In genomic region chr2:92272510-92272909, GRCm38 (mm10) we compare ENCODE assay signal across 27 mouse cellular contexts.
DNase-seq lines count a peak whose midpoint lies in the region; ATAC-seq and TF ChIP-seq lines count a peak whose summit lies in the region.
"Had no signal": no experiment of that assay in that cellular context is flagged by ENCODE, and none has a peak within 500 bp of the region (broad histone marks: within the 10 kb centered on the region; RNA-seq: fewer than 3 reads in every experiment).

No protein-coding gene starts in this region.

- H3K4me2 ChIP-seq in forebrain, postnatal 0 days (ENCODE audit: low read depth) = no peak overlapping the region
- no peak overlapping the region for H3K4me2 ChIP-seq in forebrain, embryonic 16.5 days (ENCODE audit: low read length)
- H3K4me2 ChIP-seq in myocyte (ENCODE audit: low read depth) = no peak overlapping the region
- no peak overlapping the region for H3K4me2 ChIP-seq in liver, embryonic 12.5 days
- H3K4me2 ChIP-seq: embryonic facial prominence, embryonic 15.5 days; heart, embryonic 12.5 days; limb, embryonic 12.5 days; liver, embryonic 13.5 days; midbrain, embryonic 12.5 days had no signal

- H3K27ac ChIP-seq in forebrain, postnatal 0 days (ENCODE audit: low read depth, low read length) = 0 out of 2 replicates have a peak overlapping the region, but pooled peaks have one; percentile 2
- H3K27ac ChIP-seq in forebrain, embryonic 16.5 days (ENCODE audit: low read length) = no peak overlapping the region
- no peak overlapping the region for H3K27ac ChIP-seq in liver, embryonic 12.5 days
- H3K27ac ChIP-seq: embryonic facial prominence, embryonic 15.5 days; limb, embryonic 12.5 days; liver, embryonic 13.5 days; midbrain, embryonic 12.5 days; stomach, postnatal 0 days had no signal

- H3K4me3 ChIP-seq in forebrain, postnatal 0 days (ENCODE audit: low read depth, low read length) = no peak overlapping the region
- no peak overlapping the region for H3K4me3 ChIP-seq in forebrain, embryonic 16.5 days (replicated peaks; ENCODE audit: low read length)
- peak overlapping the region; percentile 60 for H3K4me3 ChIP-seq in megakaryocyte, embryonic 14.5 days (replicated peaks)
- H3K4me3 ChIP-seq in myocyte = no peak overlapping the region
- H3K4me3 ChIP-seq in liver, embryonic 12.5 days = no peak overlapping the region
- H3K4me3 ChIP-seq: embryonic facial prominence, embryonic 15.5 days; heart, embryonic 12.5 days; limb, embryonic 12.5 days; liver, embryonic 13.5 days; midbrain, embryonic 12.5 days had no signal

- no peaks in the 10 kb centered on the region for H3K79me2 ChIP-seq in myocyte (ENCODE audit: control insufficient read depth, insufficient read depth)

- no peak for TF ChIP-seq POLR2A in myocyte (IDR thresholded peaks at IDR 0.05; ENCODE audit: insufficient read length, low read depth)

- H3K27me3 ChIP-seq in forebrain, postnatal 0 days (ENCODE audit: insufficient read depth, low read length) = no peaks in the 10 kb centered on the region
- H3K27me3 ChIP-seq in forebrain, embryonic 16.5 days (replicated peaks; ENCODE audit: control insufficient read depth, insufficient read depth, low read length) = no peaks in the 10 kb centered on the region
- H3K27me3 ChIP-seq in megakaryocyte, embryonic 14.5 days (replicated peaks) = no peaks in the 10 kb centered on the region
- H3K27me3 ChIP-seq in myocyte (ENCODE audit: control insufficient read depth, insufficient read depth, insufficient read length) = no peaks in the 10 kb centered on the region
- H3K27me3 ChIP-seq in liver, embryonic 12.5 days (replicated peaks) = no peaks in the 10 kb centered on the region
- H3K27me3 ChIP-seq: embryonic facial prominence, embryonic 15.5 days; heart, embryonic 12.5 days; limb, embryonic 12.5 days; liver, embryonic 13.5 days; midbrain, embryonic 12.5 days had no signal

- no peaks in the 10 kb centered on the region for H3K36me3 ChIP-seq in forebrain, postnatal 0 days (ENCODE audit: insufficient read depth)
- H3K36me3 ChIP-seq in forebrain, embryonic 16.5 days (ENCODE audit: control insufficient read depth, insufficient read depth) = peaks cover 4% of the 10 kb centered on the region; the same call in 1 of the 2 replicates
- peaks cover 26% of the 10 kb centered on the region for H3K36me3 ChIP-seq in megakaryocyte, embryonic 14.5 days (replicated peaks; ENCODE audit: low read length)
- H3K36me3 ChIP-seq in myocyte (ENCODE audit: control insufficient read depth, insufficient read depth) = no peaks in the 10 kb centered on the region
- H3K36me3 ChIP-seq in liver, embryonic 12.5 days = no peaks in the 10 kb centered on the region
- H3K36me3 ChIP-seq: liver, embryonic 13.5 days; midbrain, embryonic 12.5 days had no signal

- no peak for TF ChIP-seq CTCF in forebrain, postnatal 0 days (IDR thresholded peaks at IDR 0.05; ENCODE audit: low read depth)

- 24% methylated on average over 2 of the region's 2 CpGs for WGBS in forebrain, postnatal 0 days
- 28% methylated on average over 2 of the region's 2 CpGs for WGBS in forebrain, embryonic 16.5 days
- 34% methylated on average over 2 of the region's 2 CpGs for WGBS in liver, embryonic 12.5 days (ENCODE audit: insufficient replicate concordance)

- no peaks in the 10 kb centered on the region for H3K4me1 ChIP-seq in forebrain, postnatal 0 days (ENCODE audit: insufficient read depth)
- peaks cover 9% of the 10 kb centered on the region for H3K4me1 ChIP-seq in forebrain, embryonic 16.5 days (replicated peaks; ENCODE audit: control insufficient read depth, insufficient read depth, low read length)
- H3K4me1 ChIP-seq in megakaryocyte, embryonic 14.5 days = peaks cover 41% of the 10 kb centered on the region
- no peaks in the 10 kb centered on the region for H3K4me1 ChIP-seq in liver, embryonic 12.5 days
- H3K4me1 ChIP-seq: midbrain, embryonic 12.5 days had no signal

- H3ac ChIP-seq in myocyte (ENCODE audit: control insufficient read depth, insufficient read length) = no peak overlapping the region

- DNase-seq in forebrain, postnatal 0 days = no peak
- DNase-seq in thymus, postnatal 4 days = peak; percentile 10
- no peak for DNase-seq in thymus, postnatal 0 days (ENCODE audit: low spot score)
- DNase-seq: adrenal gland, postnatal 10 days; B cell, adult 2 months; cerebellum, adult 8-10 months; embryo, embryonic 11 days; heart, adult 18-20 months; kidney, adult 9 months; kidney, postnatal 14 days; layer of hippocampus, postnatal 36 days; liver, embryonic 13.5 days; lung, adult 2 months; right cerebral cortex, adult 18-20 months; thymus, postnatal 14 days had no signal

- H3K9me3 ChIP-seq in forebrain, postnatal 0 days (ENCODE audit: low read length) = no peaks in the 10 kb centered on the region
- H3K9me3 ChIP-seq in forebrain, embryonic 16.5 days (ENCODE audit: control insufficient read depth, low read length) = 0 out of 2 replicates have a peak, but pooled peaks cover 2% of the 10 kb centered on the region
- no peaks in the 10 kb centered on the region for H3K9me3 ChIP-seq in megakaryocyte, embryonic 14.5 days
- no peaks in the 10 kb centered on the region for H3K9me3 ChIP-seq in liver, embryonic 12.5 days (replicated peaks)
- H3K9me3 ChIP-seq: embryonic facial prominence, embryonic 15.5 days; heart, embryonic 12.5 days; limb, embryonic 12.5 days; liver, embryonic 13.5 days; midbrain, embryonic 12.5 days had no signal

- no peak overlapping the region for H3K9ac ChIP-seq in forebrain, postnatal 0 days
- H3K9ac ChIP-seq in forebrain, embryonic 16.5 days (replicated peaks; ENCODE audit: low read depth, low read length) = no peak overlapping the region
- no peak overlapping the region for H3K9ac ChIP-seq in liver, embryonic 12.5 days
- H3K9ac ChIP-seq: embryonic facial prominence, embryonic 15.5 days; heart, embryonic 12.5 days; limb, embryonic 12.5 days; liver, embryonic 13.5 days; midbrain, embryonic 12.5 days had no signal

- no peak for ATAC-seq in forebrain, postnatal 0 days
- no peak for ATAC-seq in forebrain, embryonic 16.5 days
- no peak for ATAC-seq in megakaryocyte, adult 5-6 weeks (ENCODE audit: poor library complexity, severe bottlenecking)
- no peak for ATAC-seq in liver, embryonic 12.5 days
- ATAC-seq: hindbrain, postnatal 0 days; intestine, embryonic 16.5 days had no signal

TF ChIP-seq in myocyte, 11 proteins besides CTCF, POLR2A, EP300 and RAD21:
- TF ChIP-seq CEBPB (IDR thresholded peaks at IDR 0.05; ENCODE audit: insufficient read depth, poor library complexity, severe bottlenecking) = no peak
- TF ChIP-seq MYOG (IDR thresholded peaks at IDR 0.05; ENCODE audit: control insufficient read depth in 1 of 3, insufficient read depth in 1 of 3, insufficient read length in 2 of 3, low read depth in 2 of 3) = peak in 1 of 3 experiments; percentile 60
- TF ChIP-seq MYOD1 (IDR thresholded peaks at IDR 0.05; ENCODE audit: control insufficient read depth in 1 of 3, insufficient read length in 2 of 3, low read depth in 2 of 3) = peak in 2 of 3 experiments; percentile 68 to 74
- TF ChIP-seq E2F4 (IDR thresholded peaks at IDR 0.05; ENCODE audit: insufficient read depth) = no peak
